Mouse (Mus musculus): ENCODE measurements at regions not wholly inside any gene's neighbourhood (a gene's known extent, or its start where the extent isn't known, plus 50 kb on each side); places are given as distances from the start of the nearest gene placed in this dataset.

DNA sequence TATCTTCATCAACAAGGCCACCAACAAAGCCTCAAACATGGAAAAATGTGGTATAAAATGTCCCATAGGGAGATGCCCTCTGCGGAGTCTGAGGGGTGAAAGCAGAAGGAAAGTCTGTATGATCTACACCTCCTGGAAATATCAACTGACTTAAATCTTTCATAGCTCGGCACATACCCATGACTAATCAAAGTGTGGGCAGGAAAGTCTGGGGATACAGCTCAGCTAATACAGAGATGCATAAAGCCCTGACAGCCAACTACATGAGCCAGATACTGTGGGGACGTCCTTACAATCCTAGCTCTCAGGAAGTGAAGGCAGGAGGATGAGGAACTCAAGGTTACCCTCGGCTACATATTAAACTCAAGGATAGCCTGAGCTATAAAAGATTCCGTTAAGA lies 178.2 kb upstream of the Tbl1xr1 start:
- TF ChIP-seq MYOG (IDR thresholded peaks at IDR 0.05; ENCODE audit: control insufficient read depth in 1 of 3, insufficient read depth in 1 of 3, insufficient read length in 2 of 3, low read depth in 2 of 3) (no peak), USF1 (IDR thresholded peaks at IDR 0.05; ENCODE audit: low read depth) (no peak), TCF12 (IDR thresholded peaks at IDR 0.05; ENCODE audit: insufficient read depth, poor library complexity, severe bottlenecking) (no peak), POLR2A (IDR thresholded peaks at IDR 0.05; ENCODE audit: insufficient read length, low read depth) (no peak), MAX (IDR thresholded peaks at IDR 0.05; ENCODE audit: low read depth) (no peak), MYOD1 (IDR thresholded peaks at IDR 0.05; ENCODE audit: control insufficient read depth in 1 of 3, insufficient read length in 2 of 3, low read depth in 2 of 3) (no peak), POLR2AphosphoS2 (IDR thresholded peaks at IDR 0.05; ENCODE audit: insufficient read length, low read depth) (no peak)
